Mouse (Mus musculus) G1E (cell line): ENCODE results near the gene Hsd17b3. TPM values are rescaled to one million over a fixed set of nuclear protein-coding genes. Genes with fewer than 3 reads are reported as not detected.
"Not testable (repeated sequence)": the region's sequence is repeated elsewhere in the genome, so short reads cannot be mapped to it uniquely, and the experiment has no call there.

Experiments used
- ATAC-seq: 2 replicates; pipeline ENCODE4 v1.8.0; 2016; ENCODE audit warnings: mild to moderate bottlenecking; ENCODE audit not compliant: insufficient number of reproducible peaks, poor library complexity, low FRiP score, severe bottlenecking; ENCODE audit errors: extremely low read depth
- DNase-seq: peaks from one replicate; pipeline ENCODE4 v3.0.0; 2012; ENCODE audit warnings: low spot score
- H3K27me3 ChIP-seq: 2 replicates; pipeline ENCODE4 v1.6.1; 2012; ENCODE audit warnings: mild to moderate bottlenecking, low read length, inconsistent platforms; ENCODE audit not compliant: insufficient read depth
- H3K36me3 ChIP-seq: replicated peaks from 2 replicates; pipeline ENCODE3; 2012; ENCODE audit warnings: mild to moderate bottlenecking, inconsistent platforms
- H3K4me1 ChIP-seq: 2 replicates; pipeline ENCODE4 v1.6.1; 2012; ENCODE audit warnings: low read depth, low read length, inconsistent platforms, mixed read lengths; ENCODE audit not compliant: insufficient read depth
- H3K4me3 ChIP-seq: 2 replicates; pipeline ENCODE4 v1.5.1; 2012; ENCODE audit warnings: low read depth, mild to moderate bottlenecking, inconsistent platforms, low read length, moderate library complexity, mixed read lengths
- H3K9me3 ChIP-seq: replicated peaks from 2 replicates; pipeline ENCODE4 v1.6.1; 2012; ENCODE audit warnings: inconsistent platforms
- CTCF ChIP-seq: IDR thresholded peaks from 2 replicates; pipeline ENCODE4 v1.5.1; 2012; ENCODE audit warnings: low read depth, low read length, inconsistent platforms, mixed read lengths
- GATA1 ChIP-seq: IDR thresholded peaks from 2 replicates; pipeline ENCODE4 v1.6.1; 2012; ENCODE audit warnings: borderline replicate concordance, low read length, inconsistent platforms, mixed read lengths
- GATA2 ChIP-seq: IDR thresholded peaks from 2 replicates; pipeline ENCODE4 v1.6.1; 2012; ENCODE audit warnings: low read depth, low read length, inconsistent platforms, borderline replicate concordance
- POLR2AphosphoS5 ChIP-seq: IDR thresholded peaks from 2 replicates; pipeline ENCODE4 v1.6.1; 2012; ENCODE audit warnings: low read depth, low read length, inconsistent platforms; ENCODE audit not compliant: insufficient replicate concordance
- TAL1 ChIP-seq: conservative IDR thresholded peaks from 2 replicates; pipeline ENCODE4 v1.6.1; 2012; ENCODE audit warnings: low read depth, low read length, inconsistent platforms, mixed read lengths
- polyA plus RNA-seq: library from polyadenylated mRNA; stranded (reverse); fragments of >175 nt; gene quantifications from 2 replicates; pipeline ENCODE4 v1.2.3, GENCODE M21; 2012
- total RNA-seq, 2 experiments: library from RNA; stranded (forward) in 1 of 2; stranded (reverse) in 1 of 2; fragments of 200-1000 nt in 1 of 2; fragments of >200 nt in 1 of 2; fragmentation: Nextera tagmentation in 1 of 2; gene quantifications; 2 replicates each; pipeline ENCODE4 v1.2.3; 2014 to 2017

Hsd17b3 gene
- total and polyA plus RNA-seq, 3 experiments: 0.22 TPM; not detected in 2

DNA sequence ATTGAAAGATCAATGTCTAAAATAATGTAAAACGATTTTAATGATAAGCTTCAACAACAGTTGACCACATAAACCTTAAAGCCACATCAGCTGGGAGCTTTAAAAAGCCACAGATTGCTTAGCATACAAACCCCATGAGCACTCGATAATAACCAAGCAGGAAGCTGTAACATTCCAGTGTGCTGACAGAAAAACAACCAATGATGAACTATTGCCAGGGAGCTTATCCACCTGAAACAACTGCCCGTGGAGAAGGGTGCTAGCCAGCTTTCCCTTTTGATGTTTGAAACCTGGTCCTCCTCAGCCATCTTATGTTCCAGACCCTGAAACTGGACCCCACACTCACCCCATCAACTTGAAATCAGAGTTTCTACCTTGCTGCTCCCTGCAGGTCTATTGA lies 22.4 kb downstream of the Hsd17b3 start:
- TF ChIP-seq GATA2 (no peak), CTCF (no peak), GATA1 (no peak), TAL1 (no peak), POLR2AphosphoS5 (no peak)
- ATAC-seq (no peak), DNase-seq (no peak)
- Histone ChIP-seq H3K4me1 (no peaks in the 10 kb centered on the region), H3K9me3 (no peaks in the 10 kb centered on the region), H3K27me3 (no peaks in the 10 kb centered on the region), H3K36me3 (no peaks in the 10 kb centered on the region), H3K4me3 (no peak overlapping the region)

DNA sequence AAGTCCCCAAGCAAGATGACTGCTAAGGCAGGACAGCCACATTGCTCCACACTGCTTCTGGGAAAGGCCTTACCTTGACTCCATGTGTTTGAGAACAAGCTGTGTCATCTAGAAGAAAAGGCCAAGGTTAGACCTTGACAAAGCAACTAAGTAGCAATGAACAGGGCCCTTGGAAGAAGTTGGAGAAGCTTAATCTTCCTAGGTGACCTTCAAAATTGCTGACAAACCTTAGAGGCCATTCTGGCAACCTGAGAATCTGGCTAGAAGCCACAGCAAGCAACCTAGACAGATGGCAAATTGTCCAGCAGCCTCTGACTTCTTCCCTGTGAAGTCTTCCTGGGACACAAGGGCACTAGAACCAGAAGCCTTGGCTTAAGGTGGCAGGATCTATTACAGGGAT lies 24.8 kb downstream of the Hsd17b3 start:
- Histone ChIP-seq H3K4me1 (no peaks in the 10 kb centered on the region), H3K36me3 (no peaks in the 10 kb centered on the region), H3K27me3 (no peaks in the 10 kb centered on the region), H3K4me3 (no peak overlapping the region), H3K9me3 (no peaks in the 10 kb centered on the region)
- TF ChIP-seq POLR2AphosphoS5 (no peak), GATA2 (no peak), GATA1 (no peak), TAL1 (no peak), CTCF (no peak)
- no peak for DNase-seq
- ATAC-seq: no peak

DNA sequence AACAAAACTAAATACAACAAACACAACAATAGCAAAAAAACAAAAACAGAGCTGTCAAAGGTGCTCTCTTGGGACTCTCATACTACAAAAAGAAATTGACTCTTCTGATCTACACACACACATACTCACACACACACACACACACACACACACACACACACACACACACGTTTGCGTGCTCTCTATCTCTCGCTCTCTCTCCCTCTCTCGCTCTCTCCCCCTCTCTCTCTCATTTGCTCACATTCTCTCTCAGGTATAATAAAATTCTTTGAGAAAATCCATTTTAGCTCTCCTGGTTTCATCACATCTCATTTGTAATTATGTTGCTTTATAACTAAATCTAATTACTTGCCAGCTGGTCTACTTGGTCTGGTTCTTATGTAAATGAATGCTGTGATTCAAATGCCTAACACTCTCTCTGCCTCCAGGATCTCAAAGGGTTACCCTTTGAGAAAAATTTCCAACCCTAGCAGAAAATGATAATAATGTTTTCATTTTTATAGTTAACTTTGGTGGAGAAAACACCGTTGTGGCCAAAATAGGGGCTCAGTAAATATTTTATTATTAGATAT lies 28.0 kb downstream of the Hsd17b3 start:
- no peak for TF ChIP-seq GATA2
- TF ChIP-seq CTCF: no peak
- TF ChIP-seq POLR2AphosphoS5: no peak
- TF ChIP-seq TAL1: no peak
- TF ChIP-seq GATA1: no peak
- ATAC-seq (no peak), DNase-seq (no peak)
- no peaks in the 10 kb centered on the region for H3K4me1 ChIP-seq
- H3K9me3 ChIP-seq: no peaks in the 10 kb centered on the region
- no peaks in the 10 kb centered on the region for H3K27me3 ChIP-seq
- H3K4me3 ChIP-seq: no peak overlapping the region
- no peaks in the 10 kb centered on the region for H3K36me3 ChIP-seq

GRCm38 (mm10) chr13:64053959-64054358 lies 35.1 kb downstream of the Hsd17b3 start:
- H3K4me3 ChIP-seq: no peak overlapping the region
- H3K27me3 ChIP-seq: no peaks in the 10 kb centered on the region; the same call in 1 of the 2 replicates
- H3K9me3 ChIP-seq: no peaks in the 10 kb centered on the region
- ATAC-seq (no peak), DNase-seq (no peak)
- TF ChIP-seq TAL1: no peak
- TF ChIP-seq GATA2: no peak
- TF ChIP-seq CTCF: no peak
- TF ChIP-seq GATA1: no peak
- no peak for TF ChIP-seq POLR2AphosphoS5
- H3K36me3 ChIP-seq: no peaks in the 10 kb centered on the region
- no peaks in the 10 kb centered on the region for H3K4me1 ChIP-seq

DNA sequence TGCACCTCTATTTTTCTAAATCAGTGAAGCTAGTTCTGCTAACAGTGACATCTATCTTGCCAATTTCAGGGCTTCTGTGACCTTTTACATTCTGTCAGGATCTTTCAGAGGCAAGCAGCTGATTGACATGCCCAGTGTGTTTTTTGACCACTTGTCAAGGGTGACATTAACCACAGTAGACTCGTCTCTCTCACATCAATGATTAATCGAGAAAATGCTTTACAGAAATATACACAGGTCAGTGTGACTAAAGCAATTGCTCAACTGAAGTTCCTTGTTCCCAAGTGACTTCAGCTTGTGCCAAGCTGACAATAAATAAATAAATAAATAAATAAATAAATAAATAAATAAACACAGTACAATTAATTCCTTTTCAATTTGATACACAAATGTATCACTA lies 36.7 kb downstream of the Hsd17b3 start:
- not testable (repeated sequence) for H3K4me3 ChIP-seq, H3K9me3 ChIP-seq, H3K4me1 ChIP-seq, DNase-seq, H3K27me3 ChIP-seq, H3K36me3 ChIP-seq, ATAC-seq

GRCm38 (mm10) chr13:64050895-64051294 lies 38.1 kb downstream of the Hsd17b3 start:
- Histone ChIP-seq H3K27me3 (no peaks in the 10 kb centered on the region; the same call in 1 of the 2 replicates), H3K36me3 (no peaks in the 10 kb centered on the region), H3K9me3 (no peaks in the 10 kb centered on the region), H3K4me3 (no peak overlapping the region), H3K4me1 (no peaks in the 10 kb centered on the region)
- TF ChIP-seq GATA2 (no peak), CTCF (no peak), POLR2AphosphoS5 (no peak), TAL1 (no peak), GATA1 (no peak)
- DNase-seq (no peak), ATAC-seq (no peak)

GRCm38 (mm10) chr13:64049535-64049934 lies 39.5 kb downstream of the Hsd17b3 start:
- Histone ChIP-seq H3K36me3 (no peaks in the 10 kb centered on the region), H3K4me1 (no peaks in the 10 kb centered on the region), H3K4me3 (no peak overlapping the region), H3K9me3 (no peaks in the 10 kb centered on the region), H3K27me3 (no peaks in the 10 kb centered on the region; the same call in 1 of the 2 replicates)
- TF ChIP-seq GATA2 (no peak), POLR2AphosphoS5 (no peak), GATA1 (no peak), TAL1 (no peak), CTCF (no peak)
- no peak for DNase-seq
- ATAC-seq: no peak
